Mouse (Mus musculus) hematopoietic stem cell, adult 5-6 weeks (primary cell): ENCODE measurements around the gene Xcl1. TPM values are rescaled to one million over a fixed set of nuclear protein-coding genes. Genes with fewer than 3 reads are reported as not detected.

Experiments used
- total RNA-seq: library from RNA; stranded (forward); fragments of 172-1452, 232-1000 nt; gene quantifications from 2 replicates; pipeline ENCODE4 v1.2.3, GENCODE M21; 2017

Gene Xcl1
- total RNA-seq, 1 experiment from 2014 or later: 10.4 TPM

Other genes with a start within 250 kb of the Xcl1 start
- not detected in 2 replicates for gene Dpt, start 138.9 kb downstream of the Xcl1 start, total RNA-seq
- not detected in 2 replicates for gene Tbx19, start 225.2 kb upstream of the Xcl1 start, total RNA-seq